Mouse (Mus musculus) intestine, embryonic 16.5 days (tissue): ENCODE measurements around the gene Cyp4f13. TPM values are rescaled to one million over a fixed set of nuclear protein-coding genes. Genes with fewer than 3 reads are reported as not detected.

ENCODE experiments used
- ATAC-seq: fragments of 200-750 bp; cut with Nextera tagmentation; 2 replicates; pipeline ENCODE4 v1.8.0; 2017; ENCODE audit warnings: moderate TSS enrichment, moderate library complexity
- H3K27ac ChIP-seq: fragments of 300-500 bp; sonication (generic); 2 replicates; pipeline ENCODE4 v1.5.1; 2014; ENCODE audit warnings: mild to moderate bottlenecking, low read length
- H3K27me3 ChIP-seq: fragments of 300-500 bp; sonication (generic); replicated peaks from 2 replicates; pipeline ENCODE4 v1.6.1; 2014; ENCODE audit warnings: low read length, control low read depth, mixed read lengths; ENCODE audit not compliant: control insufficient read depth, insufficient read depth
- H3K36me3 ChIP-seq: fragments of 300-500 bp; sonication (generic); 2 replicates; pipeline ENCODE4 v1.6.1; 2014; ENCODE audit warnings: low read length, control low read depth; ENCODE audit not compliant: control insufficient read depth, insufficient read depth
- H3K4me1 ChIP-seq: fragments of 300-500 bp; sonication (generic); 2 replicates; pipeline ENCODE4 v1.6.1; 2014; ENCODE audit warnings: low read length, control low read depth, mixed read lengths; ENCODE audit not compliant: control insufficient read depth, insufficient read depth
- H3K4me2 ChIP-seq: fragments of 300-500 bp; sonication (generic); 2 replicates; pipeline ENCODE4 v1.6.1; 2014; ENCODE audit warnings: low read depth, low read length, control low read depth
- H3K4me3 ChIP-seq: fragments of 300-500 bp; sonication (generic); 2 replicates; pipeline ENCODE4 v1.5.1; 2014; ENCODE audit warnings: mild to moderate bottlenecking, low read length
- H3K9ac ChIP-seq: fragments of 300-500 bp; sonication (generic); 2 replicates; pipeline ENCODE4 v1.6.1; 2014; ENCODE audit warnings: low read depth, low read length
- H3K9me3 ChIP-seq: fragments of 300-500 bp; sonication (generic); 2 replicates; pipeline ENCODE4 v1.6.1; 2016; ENCODE audit warnings: low read length, control low read depth; ENCODE audit not compliant: control insufficient read depth
- WGBS: fragments of 180-500 bp; shearing (Covaris S2); extraction: QIAGEN DNeasy Blood & Tissue Kit; methylation state at CpG from one replicate; pipeline ENCODE4 v1.1.7; 2014; 5-methylcytosine and 5-hydroxymethylcytosine counted together
- polyA plus RNA-seq: library from polyadenylated mRNA; unstranded; fragments of >200 nt; fragmentation: Nextera tagmentation; extraction: Ambion mirVana; gene quantifications from 2 replicates; pipeline ENCODE4 v1.2.1, GENCODE M21; 2015

Gene Cyp4f13
- 30.5 and 36.7 TPM in 2 replicates for polyA plus RNA-seq

- WGBS = 16% methylated on average over 12 of the region's 12 CpGs
- Histone ChIP-seq H3K27me3 (no peaks in the 10 kb centered on the region), H3K4me1 (peaks cover 15% of the 10 kb centered on the region), H3K4me2 (peak within 1 kb of the TSS; percentile 92), H3K9me3 (no peaks in the 10 kb centered on the region), H3K36me3 (no peaks in the 10 kb centered on the region), H3K9ac (peak within 1 kb of the TSS; percentile 89), H3K4me3 (peak within 1 kb of the TSS; percentile 74), H3K27ac (peak within 1 kb of the TSS; percentile 77)
- ATAC-seq = peak; percentile 99
Measured at GRCm38 (mm10) chr17:32947215-32947914, at the start of gene Cyp4f13. TSS of gene Cyp4f13 (minus strand) at chr17:32947402.

- peaks cover 7% of the 10 kb centered on the region; the same call in 1 of the 2 replicates for H3K4me1 ChIP-seq
Measured at GRCm38 (mm10) chr17:32992699-32993474, 45.7 kb upstream of the Cyp4f13 start, which contains the start of gene Zfp952. TSS of gene Zfp952 (plus strand) at chr17:32993129.

GRCm38 (mm10) chr17:32991965-32992698 lies 44.9 kb upstream of the Cyp4f13 start:
- Histone ChIP-seq H3K9ac (peak overlapping the region; percentile 81; the same call in 1 of the 2 replicates), H3K4me1 (peaks cover 7% of the 10 kb centered on the region; the same call in 1 of the 2 replicates), H3K27me3 (no peaks in the 10 kb centered on the region), H3K36me3 (peaks cover 2% of the 10 kb centered on the region; the same call in 1 of the 2 replicates), H3K4me3 (peak overlapping the region; percentile 88), H3K9me3 (no peaks in the 10 kb centered on the region), H3K4me2 (peak overlapping the region; percentile 83), H3K27ac (no peak overlapping the region)
- 66% methylated on average over 12 of the region's 12 CpGs for WGBS
- no peak for ATAC-seq

More at GRCm38 (mm10) chr17:32992699-32993474, 45.7 kb upstream of the Cyp4f13 start, which contains the start of gene Zfp952:
- H3K27me3 ChIP-seq = no peaks in the 10 kb centered on the region
- peak within 1 kb of the TSS; percentile 88 for H3K4me3 ChIP-seq
- peak; percentile 96 for ATAC-seq
- H3K36me3 ChIP-seq = peaks cover 2% of the 10 kb centered on the region; the same call in 1 of the 2 replicates
- peak within 1 kb of the TSS; percentile 74 for H3K27ac ChIP-seq
- peak within 1 kb of the TSS; percentile 81 for H3K9ac ChIP-seq
- 2% methylated on average over 21 of the region's 21 CpGs for WGBS
- peak within 1 kb of the TSS; percentile 83 for H3K4me2 ChIP-seq
- no peaks in the 10 kb centered on the region for H3K9me3 ChIP-seq

- H3K4me3 ChIP-seq = no peak overlapping the region
- H3K27me3 ChIP-seq = no peaks in the 10 kb centered on the region
- no peaks in the 10 kb centered on the region for H3K36me3 ChIP-seq
- H3K9me3 ChIP-seq = no peaks in the 10 kb centered on the region
- no peak for ATAC-seq
- H3K4me2 ChIP-seq = no peak overlapping the region
- H3K4me1 ChIP-seq = no peaks in the 10 kb centered on the region
- H3K9ac ChIP-seq = no peak overlapping the region
- no peak overlapping the region for H3K27ac ChIP-seq
- WGBS = 75% methylated on average over 4 of the region's 4 CpGs
Measured at GRCm38 (mm10) chr17:32986301-32986700, 39.1 kb upstream of the Cyp4f13 start.

- no peak overlapping the region for H3K9ac ChIP-seq
- H3K9me3 ChIP-seq = no peaks in the 10 kb centered on the region
- no peaks in the 10 kb centered on the region for H3K27me3 ChIP-seq
- ATAC-seq = no peak
- no peak overlapping the region for H3K4me2 ChIP-seq
- H3K4me1 ChIP-seq = no peaks in the 10 kb centered on the region
- peaks cover 17% of the 10 kb centered on the region for H3K36me3 ChIP-seq
- H3K4me3 ChIP-seq = no peak overlapping the region
- no peak overlapping the region for H3K27ac ChIP-seq
- 81% methylated on average over 4 of the region's 4 CpGs for WGBS
Measured at GRCm38 (mm10) chr17:32981361-32981760, 34.2 kb upstream of the Cyp4f13 start.

- Histone ChIP-seq H3K4me3 (peak within 1 kb of the TSS; percentile 87), H3K36me3 (no peaks in the 10 kb centered on the region), H3K27me3 (no peaks in the 10 kb centered on the region), H3K4me2 (peak within 1 kb of the TSS; percentile 80), H3K9me3 (no peaks in the 10 kb centered on the region), H3K27ac (peak within 1 kb of the TSS; percentile 98), H3K4me1 (peaks cover 9% of the 10 kb centered on the region), H3K9ac (peak within 1 kb of the TSS; percentile 82)
- ATAC-seq = peak; percentile 99
- 0% methylated on average over 33 of the region's 33 CpGs for WGBS
Measured at GRCm38 (mm10) chr17:32965623-32966290, 18.6 kb upstream of the Cyp4f13 start, which contains the start of gene Zfp472. TSS of gene Zfp472 (plus strand) at chr17:32965814.

- Histone ChIP-seq H3K27ac (peak overlapping the region; percentile 81), H3K4me2 (peak overlapping the region; percentile 80), H3K9ac (peak overlapping the region; percentile 82), H3K27me3 (no peaks in the 10 kb centered on the region), H3K4me3 (peak overlapping the region; percentile 87), H3K4me1 (peaks cover 9% of the 10 kb centered on the region), H3K36me3 (no peaks in the 10 kb centered on the region), H3K9me3 (no peaks in the 10 kb centered on the region)
- under 1% methylated on average over 14 of the region's 14 CpGs for WGBS
- ATAC-seq = peak; percentile 51
Measured at GRCm38 (mm10) chr17:32965253-32965622, 18.0 kb upstream of the Cyp4f13 start.

GRCm38 (mm10) chr17:32951441-32951840 lies 4.2 kb upstream of the Cyp4f13 start:
- Histone ChIP-seq H3K4me1 (peaks cover 9% of the 10 kb centered on the region), H3K9ac (no peak overlapping the region), H3K9me3 (no peaks in the 10 kb centered on the region), H3K27ac (no peak overlapping the region), H3K36me3 (no peaks in the 10 kb centered on the region), H3K4me3 (no peak overlapping the region), H3K4me2 (no peak overlapping the region), H3K27me3 (no peaks in the 10 kb centered on the region)
- 22% methylated on average over 16 of the region's 16 CpGs for WGBS
- ATAC-seq = no peak
